Mouse (Mus musculus) urinary bladder, postnatal 10 days (tissue): ENCODE measurements around the gene Sh3d21.
"Not testable (repeated sequence)": the region's sequence is repeated elsewhere in the genome, so short reads cannot be mapped to it uniquely, and the experiment has no call there.

Experiments
- DNase-seq: peaks from one replicate; pipeline ENCODE4 v3.0.0; 2022; ENCODE audit warnings: low spot score

The Sh3d21 gene

GRCm38 (mm10) chr4:126163067-126163659 lies at the start of gene Sh3d21:
TSS of gene Sh3d21 (minus strand) at chr4:126163491.
- DNase-seq: no peak

GRCm38 (mm10) chr4:126207081-126207480 lies 43.8 kb upstream of the Sh3d21 start:
- no peak for DNase-seq

- DNase-seq: no peak
Observed at GRCm38 (mm10) chr4:126205386-126205785, 42.1 kb upstream of the Sh3d21 start.

GRCm38 (mm10) chr4:126204661-126205230 lies 41.5 kb upstream of the Sh3d21 start:
- no peak for DNase-seq

- no peak for DNase-seq
Observed at GRCm38 (mm10) chr4:126204016-126204415, 40.7 kb upstream of the Sh3d21 start.

- no peak for DNase-seq
Observed at GRCm38 (mm10) chr4:126203336-126203895, 40.1 kb upstream of the Sh3d21 start.

GRCm38 (mm10) chr4:126202303-126203181 lies 39.3 kb upstream of the Sh3d21 start, which contains the start of gene Thrap3:
TSS of gene Thrap3 (minus strand) at chr4:126202760.
- peak; percentile 97 for DNase-seq

- no peak for DNase-seq
Observed at GRCm38 (mm10) chr4:126201514-126202302, 38.4 kb upstream of the Sh3d21 start.

- DNase-seq: no peak
Observed at GRCm38 (mm10) chr4:126200656-126201055, 37.4 kb upstream of the Sh3d21 start.

GRCm38 (mm10) chr4:126200036-126200435 lies 36.7 kb upstream of the Sh3d21 start:
- no peak for DNase-seq

GRCm38 (mm10) chr4:126199556-126199955 lies 36.3 kb upstream of the Sh3d21 start:
- no peak for DNase-seq

GRCm38 (mm10) chr4:126197485-126197884 lies 34.2 kb upstream of the Sh3d21 start:
- no peak for DNase-seq

- no peak for DNase-seq
Observed at GRCm38 (mm10) chr4:126194916-126195315, 31.6 kb upstream of the Sh3d21 start.

GRCm38 (mm10) chr4:126194216-126194615 lies 30.9 kb upstream of the Sh3d21 start:
- no peak for DNase-seq

- no peak for DNase-seq
Observed at GRCm38 (mm10) chr4:126190636-126191035, 27.3 kb upstream of the Sh3d21 start.

GRCm38 (mm10) chr4:126187096-126187495 lies 23.8 kb upstream of the Sh3d21 start:
- DNase-seq: no peak

GRCm38 (mm10) chr4:126183034-126183433 lies 19.7 kb upstream of the Sh3d21 start:
- no peak for DNase-seq

- DNase-seq: no peak
Observed at GRCm38 (mm10) chr4:126181170-126181957, 18.1 kb upstream of the Sh3d21 start.

GRCm38 (mm10) chr4:126175980-126176379 lies 12.7 kb upstream of the Sh3d21 start:
- DNase-seq: not testable (repeated sequence)

GRCm38 (mm10) chr4:126173800-126174199 lies 10.5 kb upstream of the Sh3d21 start:
- DNase-seq: no peak

GRCm38 (mm10) chr4:126170737-126171136 lies 7.4 kb upstream of the Sh3d21 start:
- DNase-seq: not testable (repeated sequence)
